Mouse (Mus musculus) neutrophil, adult 5-6 weeks (primary cell): ENCODE measurements around the gene Raet1d. TPM values are rescaled to one million over a fixed set of nuclear protein-coding genes. Genes with fewer than 3 reads are reported as not detected.

Source experiments
- total RNA-seq: library from RNA; stranded (forward); fragments of 200-1000 nt; gene quantifications from 2 replicates; pipeline ENCODE4 v1.2.3, GENCODE M21; 2017

The Raet1d gene
- total RNA-seq, 1 experiment from 2014 or later, result 1.2 TPM

Other genes starting within 250 kb of the Raet1d start
- 27.4 and 38.9 TPM in 2 replicates for gene E030030I06Rik, start 211.3 kb upstream of the Raet1d start, total RNA-seq
- gene Raet1e, start 202.0 kb upstream of the Raet1d start, total RNA-seq, result not detected in 2 replicates
- gene H60b, start 202.0 kb upstream of the Raet1d start, total RNA-seq, result 0.86 and 1.3 TPM in 2 replicates